Mouse (Mus musculus) cerebellum, adult 11 months (tissue): ENCODE measurements around the gene Prss40.
"Not testable (repeated sequence)": the region's sequence is repeated elsewhere in the genome, so short reads cannot be mapped to it uniquely, and the experiment has no call there.

Experiments used
- DNase-seq: peaks from one replicate; pipeline ENCODE4 v3.0.0; 2022

Gene Prss40

GRCm38 (mm10) chr1:34535043-34535698 lies 25.6 kb downstream of the Prss40 start, which contains the start of gene Cfc1:
Cfc1 (plus strand) TSS chr1:34535648.
- not testable (repeated sequence) for DNase-seq

DNA sequence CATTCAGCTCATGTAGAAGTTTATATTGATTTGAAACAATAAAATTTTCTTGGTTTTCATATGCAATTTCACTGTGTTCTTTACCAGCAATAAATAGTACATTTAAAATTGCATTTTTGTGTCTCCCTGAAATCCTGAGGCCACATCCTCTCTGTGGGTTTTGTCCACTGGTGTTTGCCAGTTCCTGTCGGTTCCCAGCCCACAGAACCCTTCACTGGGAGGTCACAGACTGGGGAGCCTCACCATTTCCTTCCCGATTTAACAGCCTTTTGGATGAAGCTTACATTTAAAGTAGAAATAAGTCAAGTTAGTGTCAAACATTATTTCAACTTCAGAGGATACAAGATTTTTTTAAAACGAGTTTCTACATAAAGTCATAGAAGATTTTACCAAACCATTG lies 26.2 kb downstream of the Prss40 start:
- DNase-seq = not testable (repeated sequence)

DNA sequence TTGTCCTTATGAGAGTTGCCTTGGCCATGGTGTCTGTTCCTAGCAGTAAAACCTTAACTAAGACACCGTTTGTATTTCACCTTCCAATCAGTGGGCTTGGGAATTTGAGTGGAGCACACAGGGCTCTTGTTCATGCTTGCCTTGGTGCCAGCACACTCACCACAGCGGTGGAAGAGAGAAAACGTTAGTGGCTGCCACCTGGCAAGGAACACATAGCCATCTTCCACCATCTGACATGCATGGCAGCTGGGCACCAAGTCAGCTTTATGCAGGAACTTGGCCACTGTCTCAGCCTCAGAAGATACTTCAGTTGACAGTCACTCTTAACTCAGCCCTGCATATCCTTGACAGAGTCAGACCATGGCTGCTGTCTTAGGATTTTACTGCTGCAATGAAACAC lies 37.1 kb downstream of the Prss40 start:
- DNase-seq = peak; percentile 34

- peak; percentile 70 for DNase-seq
These were observed 37.9 kb downstream of the Prss40 start for GRCm38 (mm10) chr1:34522850-34523244.

GRCm38 (mm10) chr1:34522205-34522849 lies 38.4 kb downstream of the Prss40 start:
- peak; percentile 33 for DNase-seq

GRCm38 (mm10) chr1:34518259-34518658 lies 42.5 kb downstream of the Prss40 start:
- no peak for DNase-seq

DNA sequence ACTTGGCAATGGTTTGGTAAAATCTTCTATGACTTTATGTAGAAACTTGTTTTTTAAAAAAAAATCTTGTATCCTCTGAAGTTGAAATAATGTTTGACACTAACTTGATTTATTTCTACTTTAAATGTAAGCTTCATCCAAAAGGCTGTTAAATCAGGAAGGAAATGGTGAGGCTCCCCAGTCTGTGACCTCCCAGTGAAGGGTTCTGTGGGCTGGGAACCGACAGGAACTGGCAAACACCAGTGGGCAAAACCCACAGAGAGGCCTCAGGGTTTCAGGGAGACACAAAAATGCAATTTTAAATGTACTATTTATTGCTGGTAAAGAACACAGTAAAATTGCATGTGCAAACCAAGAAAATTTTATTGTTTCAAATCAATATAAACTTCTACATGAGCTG lies 42.9 kb downstream of the Prss40 start:
- DNase-seq = not testable (repeated sequence)

GRCm38 (mm10) chr1:34517297-34517696 lies 43.4 kb downstream of the Prss40 start:
- DNase-seq = not testable (repeated sequence)

GRCm38 (mm10) chr1:34516595-34516994 lies 44.1 kb downstream of the Prss40 start:
- DNase-seq = no peak

- no peak for DNase-seq
These were observed 47.7 kb downstream of the Prss40 start for GRCm38 (mm10) chr1:34513068-34513467.

GRCm38 (mm10) chr1:34511027-34511426 lies 49.7 kb downstream of the Prss40 start:
- DNase-seq = peak; percentile 69

- no peak for DNase-seq
These were observed 50.2 kb downstream of the Prss40 start for GRCm38 (mm10) chr1:34510575-34510981.

GRCm38 (mm10) chr1:34507986-34508385 lies 52.8 kb downstream of the Prss40 start:
- no peak for DNase-seq

- DNase-seq = no peak
These were observed 54.7 kb downstream of the Prss40 start for GRCm38 (mm10) chr1:34505970-34506551.

GRCm38 (mm10) chr1:34505307-34505706 lies 55.4 kb downstream of the Prss40 start:
- no peak for DNase-seq

DNA sequence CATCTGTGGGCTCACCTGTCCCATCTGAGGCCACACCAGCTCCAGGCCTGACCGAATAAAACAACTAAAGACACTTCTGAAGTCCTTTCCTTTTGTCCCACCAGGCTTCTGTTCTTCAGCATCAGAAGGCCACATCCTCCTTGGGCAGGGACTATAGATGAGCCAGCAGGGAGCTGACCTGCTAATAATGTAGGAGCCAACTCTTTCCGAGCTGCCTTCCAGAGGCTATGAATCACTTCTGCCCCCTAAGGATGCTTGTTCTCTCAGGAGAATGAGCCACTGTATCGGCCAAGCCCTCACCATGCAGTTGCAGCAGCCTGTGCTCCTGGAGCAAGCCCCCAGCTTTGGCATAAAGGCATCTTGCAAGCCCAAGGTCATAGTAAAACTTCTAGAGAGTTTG lies 57.8 kb downstream of the Prss40 start:
- DNase-seq = no peak
